Mouse (Mus musculus) intestine, postnatal 0 days (tissue): ENCODE results near the gene Chtf18. TPM values are rescaled to one million over a fixed set of nuclear protein-coding genes. Genes with fewer than 3 reads are reported as not detected.

Source experiments
- ATAC-seq: fragments of 200-750 bp; cut with Nextera tagmentation; 2 replicates; pipeline ENCODE4 v1.8.0; 2017; ENCODE audit warnings: mild to moderate bottlenecking, moderate TSS enrichment, moderate library complexity
- H3K27ac ChIP-seq: fragments of 300-500 bp; sonication (generic); 2 replicates; pipeline ENCODE4 v1.5.1; 2014; ENCODE audit warnings: mild to moderate bottlenecking, low read depth, low read length, moderate library complexity
- H3K27me3 ChIP-seq: fragments of 300-500 bp; sonication (generic); replicated peaks from 2 replicates; pipeline ENCODE4 v1.6.1; 2014; ENCODE audit warnings: low read length, mixed read lengths; ENCODE audit not compliant: control insufficient read depth, insufficient read depth
- H3K36me3 ChIP-seq: fragments of 300-500 bp; sonication (generic); 2 replicates; pipeline ENCODE4 v1.6.1; 2014; ENCODE audit warnings: mild to moderate bottlenecking, moderate library complexity; ENCODE audit not compliant: control insufficient read depth, insufficient read depth
- H3K4me1 ChIP-seq: fragments of 300-500 bp; sonication (generic); replicated peaks from 2 replicates; pipeline ENCODE4 v1.6.1; 2014; ENCODE audit warnings: antibody characterized with exemption, low read length, mixed read lengths; ENCODE audit not compliant: control insufficient read depth, insufficient read depth
- H3K4me2 ChIP-seq: fragments of 300-500 bp; sonication (generic); replicated peaks from 2 replicates; pipeline ENCODE4 v1.6.1; 2014; ENCODE audit warnings: low read depth, mild to moderate bottlenecking, moderate library complexity
- H3K4me3 ChIP-seq: fragments of 300-500 bp; sonication (generic); 2 replicates; pipeline ENCODE4 v1.5.1; 2014; ENCODE audit warnings: low read depth, low read length
- H3K9ac ChIP-seq: fragments of 300-500 bp; sonication (generic); 2 replicates; pipeline ENCODE4 v1.6.1; 2014; ENCODE audit warnings: mild to moderate bottlenecking, low read depth, low read length
- H3K9me3 ChIP-seq: fragments of 300-500 bp; sonication (generic); 2 replicates; pipeline ENCODE4 v1.6.1; 2016; ENCODE audit warnings: mixed run types; ENCODE audit not compliant: control insufficient read depth
- CTCF ChIP-seq: sonication (generic); IDR thresholded peaks from 2 replicates; pipeline ENCODE4 v1.5.1; 2016; ENCODE audit warnings: low read depth, mild to moderate bottlenecking, control low read depth, antibody characterized with exemption, moderate library complexity
- WGBS: fragments of 180-500 bp; shearing (Covaris S2); extraction: QIAGEN DNeasy Blood & Tissue Kit; methylation state at CpG from one replicate; pipeline ENCODE4 v1.1.7; 2014; 5-methylcytosine and 5-hydroxymethylcytosine counted together
- polyA plus RNA-seq: library from polyadenylated mRNA; unstranded; fragments of >200 nt; fragmentation: Nextera tagmentation; extraction: Ambion mirVana; gene quantifications from 2 replicates; pipeline ENCODE4 v1.2.1, GENCODE M21; 2015

The Chtf18 gene
- polyA plus RNA-seq, 1 experiment from 2014 or later: 6.1 TPM

GRCm38 (mm10) chr17:25711136-25711535 lies 16.1 kb downstream of the Chtf18 start:
- no peak overlapping the region for H3K9ac ChIP-seq
- WGBS: 71% methylated on average over 4 of the region's 4 CpGs
- H3K36me3 ChIP-seq: no peaks in the 10 kb centered on the region
- H3K4me2 ChIP-seq: no peak overlapping the region
- TF ChIP-seq CTCF: no peak
- H3K9me3 ChIP-seq: no peaks in the 10 kb centered on the region
- H3K27ac ChIP-seq: no peak overlapping the region
- H3K27me3 ChIP-seq: peaks cover under 1% of the 10 kb centered on the region; the same call in 1 of the 2 replicates
- H3K4me1 ChIP-seq: no peaks in the 10 kb centered on the region
- no peak for ATAC-seq
- no peak overlapping the region for H3K4me3 ChIP-seq

- no peak for TF ChIP-seq CTCF
- Histone ChIP-seq H3K27me3 (no peaks in the 10 kb centered on the region), H3K4me3 (no peak overlapping the region), H3K9ac (no peak overlapping the region), H3K4me2 (no peak overlapping the region), H3K9me3 (no peaks in the 10 kb centered on the region), H3K27ac (no peak overlapping the region), H3K4me1 (no peaks in the 10 kb centered on the region), H3K36me3 (no peaks in the 10 kb centered on the region)
- ATAC-seq: no peak
- WGBS: 92% methylated on average over 2 of the region's 2 CpGs
These were observed 17.2 kb downstream of the Chtf18 start for GRCm38 (mm10) chr17:25709994-25710393.

- H3K4me2 ChIP-seq: no peak overlapping the region
- no peak for ATAC-seq
- H3K9ac ChIP-seq: no peak overlapping the region
- H3K27me3 ChIP-seq: 0 out of 2 replicates have a peak, but pooled peaks cover 3% of the 10 kb centered on the region
- H3K36me3 ChIP-seq: no peaks in the 10 kb centered on the region
- H3K9me3 ChIP-seq: no peaks in the 10 kb centered on the region
- WGBS: 61% methylated on average over 9 of the region's 9 CpGs
- no peaks in the 10 kb centered on the region for H3K4me1 ChIP-seq
- no peak overlapping the region for H3K27ac ChIP-seq
- H3K4me3 ChIP-seq: no peak overlapping the region
- TF ChIP-seq CTCF: peak; percentile 57
These were observed 26.2 kb downstream of the Chtf18 start for GRCm38 (mm10) chr17:25700863-25701496.

GRCm38 (mm10) chr17:25698446-25698845 lies 28.8 kb downstream of the Chtf18 start:
- H3K4me3 ChIP-seq: no peak overlapping the region
- no peaks in the 10 kb centered on the region for H3K4me1 ChIP-seq
- no peak overlapping the region for H3K9ac ChIP-seq
- TF ChIP-seq CTCF: peak; percentile 91
- 0 out of 2 replicates have a peak, but pooled peaks have one; percentile 41 for ATAC-seq
- no peaks in the 10 kb centered on the region for H3K9me3 ChIP-seq
- no peak overlapping the region for H3K4me2 ChIP-seq
- H3K27me3 ChIP-seq: 0 out of 2 replicates have a peak, but pooled peaks cover 3% of the 10 kb centered on the region
- 13% methylated on average over 7 of the region's 7 CpGs for WGBS
- no peaks in the 10 kb centered on the region for H3K36me3 ChIP-seq
- H3K27ac ChIP-seq: no peak overlapping the region

- Histone ChIP-seq H3K27ac (no peak overlapping the region), H3K36me3 (no peaks in the 10 kb centered on the region), H3K27me3 (0 out of 2 replicates have a peak, but pooled peaks cover 3% of the 10 kb centered on the region), H3K9me3 (no peaks in the 10 kb centered on the region), H3K4me1 (no peaks in the 10 kb centered on the region), H3K9ac (no peak overlapping the region), H3K4me3 (no peak overlapping the region), H3K4me2 (no peak overlapping the region)
- no peak for TF ChIP-seq CTCF
- peak; percentile 41; the same call in 1 of the 2 replicates for ATAC-seq
- 29% methylated on average over 1 of the region's 1 CpGs for WGBS
These were observed 31.0 kb downstream of the Chtf18 start for GRCm38 (mm10) chr17:25696263-25696662.

- Histone ChIP-seq H3K9ac (no peak overlapping the region), H3K4me3 (no peak overlapping the region), H3K27ac (no peak overlapping the region), H3K9me3 (no peaks in the 10 kb centered on the region), H3K36me3 (no peaks in the 10 kb centered on the region), H3K27me3 (0 out of 2 replicates have a peak, but pooled peaks cover 4% of the 10 kb centered on the region), H3K4me1 (no peaks in the 10 kb centered on the region), H3K4me2 (no peak overlapping the region)
- 79% methylated on average over 4 of the region's 4 CpGs for WGBS
- TF ChIP-seq CTCF: no peak
- no peak for ATAC-seq
These were observed 38.3 kb downstream of the Chtf18 start for GRCm38 (mm10) chr17:25688922-25689321.
